Mouse (Mus musculus): ENCODE measurements at regions not wholly inside any gene's neighbourhood (a gene's known extent, or its start where the extent isn't known, plus 50 kb on each side); places are given as distances from the start of the nearest gene placed in this dataset.

DNA sequence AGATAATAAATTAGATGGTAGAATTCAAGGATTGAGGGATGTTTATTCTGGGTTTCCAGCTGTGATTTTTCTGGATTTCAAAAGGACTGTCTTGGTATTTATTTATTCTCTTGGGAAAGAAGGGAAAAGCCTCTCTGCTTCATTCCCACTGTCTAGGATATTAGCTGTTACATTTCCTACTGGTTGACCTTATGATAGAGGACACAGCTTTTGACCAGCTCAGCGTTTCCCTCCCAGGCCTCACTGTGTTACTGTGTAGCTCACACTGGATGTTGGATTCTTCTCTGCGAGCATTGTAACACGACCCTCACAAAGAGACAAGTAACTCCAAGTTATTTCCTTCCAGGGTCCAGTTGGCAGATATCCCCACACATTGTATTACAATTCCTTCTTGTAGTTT lies 97.4 kb upstream of the Itga1 start:
- TF ChIP-seq POLR2AphosphoS5 (IDR thresholded peaks at IDR 0.05; ENCODE audit: insufficient replicate concordance, low read depth, low read length) (no peak), TAL1 (conservative IDR thresholded peaks at IDR 0.05; ENCODE audit: low read depth, low read length) (no peak), GATA2 (IDR thresholded peaks at IDR 0.05; ENCODE audit: borderline replicate concordance, low read depth, low read length) (no peak), GATA1 (IDR thresholded peaks at IDR 0.05; ENCODE audit: borderline replicate concordance, low read length) (no peak), CTCF (IDR thresholded peaks at IDR 0.05; ENCODE audit: low read depth, low read length) (no peak)
- no peak for ATAC-seq (ENCODE audit: extremely low read depth, insufficient number of reproducible peaks, low FRiP score, poor library complexity, severe bottlenecking)
- H3K4me1 ChIP-seq (ENCODE audit: insufficient read depth, low read depth, low read length) = no peaks in the 10 kb centered on the region
- H3K27me3 ChIP-seq (ENCODE audit: insufficient read depth, low read length) = no peaks in the 10 kb centered on the region
- no peaks in the 10 kb centered on the region for H3K9me3 ChIP-seq (replicated peaks)
- H3K36me3 ChIP-seq (replicated peaks) = no peaks in the 10 kb centered on the region
- no peak overlapping the region for H3K4me3 ChIP-seq (ENCODE audit: low read depth, low read length)
- no peak for DNase-seq (ENCODE audit: low spot score)

DNA sequence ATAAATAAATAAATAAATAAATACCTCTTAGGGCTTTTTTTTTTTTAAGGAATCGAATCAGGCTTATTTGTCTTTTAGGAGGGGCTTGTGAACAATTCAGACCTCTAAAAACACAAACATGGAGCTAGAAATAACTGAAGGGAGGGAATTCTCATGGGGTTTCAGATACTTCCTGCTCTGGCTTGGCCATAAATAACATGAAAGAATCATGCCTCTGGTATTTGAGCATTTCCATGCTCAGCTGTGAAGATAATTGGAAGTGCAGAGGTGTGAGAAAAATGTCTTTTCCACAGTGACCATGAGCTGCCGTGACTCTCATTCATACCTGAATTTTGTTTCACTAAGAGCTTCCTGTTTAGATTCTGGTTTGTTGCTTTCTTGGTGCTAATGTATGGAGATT lies 86.3 kb upstream of the Itga1 start:
- no peaks in the 10 kb centered on the region for H3K36me3 ChIP-seq (replicated peaks)
- ATAC-seq (ENCODE audit: extremely low read depth, insufficient number of reproducible peaks, low FRiP score, poor library complexity, severe bottlenecking) (no peak), DNase-seq (ENCODE audit: low spot score) (no peak)
- no peaks in the 10 kb centered on the region for H3K27me3 ChIP-seq (ENCODE audit: insufficient read depth, low read length)
- H3K4me1 ChIP-seq (ENCODE audit: insufficient read depth, low read depth, low read length) = no peaks in the 10 kb centered on the region
- no peak overlapping the region for H3K4me3 ChIP-seq (ENCODE audit: low read depth, low read length)
- H3K9me3 ChIP-seq (replicated peaks) = no peaks in the 10 kb centered on the region
- TF ChIP-seq GATA1 (IDR thresholded peaks at IDR 0.05; ENCODE audit: borderline replicate concordance, low read length) = no peak
- TF ChIP-seq TAL1 (conservative IDR thresholded peaks at IDR 0.05; ENCODE audit: low read depth, low read length) = no peak
- no peak for TF ChIP-seq POLR2AphosphoS5 (IDR thresholded peaks at IDR 0.05; ENCODE audit: insufficient replicate concordance, low read depth, low read length)
- no peak for TF ChIP-seq GATA2 (IDR thresholded peaks at IDR 0.05; ENCODE audit: borderline replicate concordance, low read depth, low read length)
- no peak for TF ChIP-seq CTCF (IDR thresholded peaks at IDR 0.05; ENCODE audit: low read depth, low read length)

DNA sequence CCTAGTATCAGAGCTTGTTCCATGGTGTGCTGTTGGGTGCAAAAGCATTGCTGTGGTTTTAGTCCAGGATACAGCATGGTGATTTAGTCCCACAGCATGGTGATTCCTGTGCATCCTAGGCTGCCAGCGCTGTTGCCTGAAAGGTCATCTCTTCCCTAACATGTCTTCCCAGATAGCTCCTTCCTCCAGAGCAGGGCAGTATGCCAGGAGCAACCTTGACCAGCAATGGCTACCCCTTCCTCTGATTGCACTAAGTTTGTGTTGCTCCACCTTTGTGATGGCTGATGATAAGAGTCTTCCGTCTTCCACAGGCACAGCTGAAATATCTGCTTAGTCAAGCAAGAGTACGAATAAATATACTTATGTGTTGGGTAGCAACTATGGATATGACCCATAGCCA lies 85.6 kb upstream of the Itga1 start:
- Histone ChIP-seq H3K27me3 (ENCODE audit: insufficient read depth, low read length) (no peaks in the 10 kb centered on the region), H3K4me1 (ENCODE audit: insufficient read depth, low read depth, low read length) (no peaks in the 10 kb centered on the region), H3K36me3 (replicated peaks) (no peaks in the 10 kb centered on the region), H3K9me3 (replicated peaks) (no peaks in the 10 kb centered on the region), H3K4me3 (ENCODE audit: low read depth, low read length) (no peak overlapping the region)
- DNase-seq (ENCODE audit: low spot score) = no peak
- no peak for TF ChIP-seq TAL1 (conservative IDR thresholded peaks at IDR 0.05; ENCODE audit: low read depth, low read length)
- no peak for TF ChIP-seq GATA1 (IDR thresholded peaks at IDR 0.05; ENCODE audit: borderline replicate concordance, low read length)
- no peak for TF ChIP-seq POLR2AphosphoS5 (IDR thresholded peaks at IDR 0.05; ENCODE audit: insufficient replicate concordance, low read depth, low read length)
- no peak for TF ChIP-seq CTCF (IDR thresholded peaks at IDR 0.05; ENCODE audit: low read depth, low read length)
- no peak for TF ChIP-seq GATA2 (IDR thresholded peaks at IDR 0.05; ENCODE audit: borderline replicate concordance, low read depth, low read length)
- no peak for ATAC-seq (ENCODE audit: extremely low read depth, insufficient number of reproducible peaks, low FRiP score, poor library complexity, severe bottlenecking)

DNA sequence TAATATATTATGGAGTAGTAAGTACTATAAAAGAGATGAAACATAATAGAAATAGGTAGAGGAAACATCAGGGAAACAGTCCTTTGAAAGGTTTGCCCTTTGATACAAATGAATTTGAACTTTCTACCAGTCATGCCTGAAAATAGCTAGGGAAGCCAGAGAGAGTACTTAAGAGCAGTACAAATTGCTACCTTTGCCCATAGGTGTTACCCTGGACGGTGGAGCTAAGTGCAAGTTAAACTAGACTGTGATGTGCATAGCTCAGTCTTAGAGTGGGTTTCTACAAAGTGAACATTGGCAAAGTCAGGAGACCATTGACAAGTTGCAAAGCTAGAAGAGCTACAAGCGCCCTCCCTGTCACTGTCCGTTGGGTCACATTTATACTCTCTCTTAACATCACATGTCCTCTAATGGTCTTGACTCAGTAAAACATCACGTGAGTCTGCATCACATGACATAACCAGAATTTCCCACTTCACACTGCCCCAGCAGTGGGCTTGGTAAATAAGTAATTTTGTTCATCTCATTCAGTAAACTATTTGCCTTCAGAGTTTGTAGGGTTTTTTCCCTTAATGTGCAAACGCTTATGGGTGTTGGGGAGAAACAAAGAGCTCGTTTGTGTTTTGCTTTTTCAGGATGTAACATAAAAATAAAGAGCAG lies 80.6 kb upstream of the Itga1 start:
- H3K27me3 ChIP-seq (ENCODE audit: insufficient read depth, low read length) = no peaks in the 10 kb centered on the region
- H3K36me3 ChIP-seq (replicated peaks) = no peaks in the 10 kb centered on the region
- no peak for ATAC-seq (ENCODE audit: extremely low read depth, insufficient number of reproducible peaks, low FRiP score, poor library complexity, severe bottlenecking)
- no peak for TF ChIP-seq GATA2 (IDR thresholded peaks at IDR 0.05; ENCODE audit: borderline replicate concordance, low read depth, low read length)
- no peak for TF ChIP-seq TAL1 (conservative IDR thresholded peaks at IDR 0.05; ENCODE audit: low read depth, low read length)
- no peak for TF ChIP-seq GATA1 (IDR thresholded peaks at IDR 0.05; ENCODE audit: borderline replicate concordance, low read length)
- no peak for TF ChIP-seq CTCF (IDR thresholded peaks at IDR 0.05; ENCODE audit: low read depth, low read length)
- TF ChIP-seq POLR2AphosphoS5 (IDR thresholded peaks at IDR 0.05; ENCODE audit: insufficient replicate concordance, low read depth, low read length) = no peak
- H3K4me1 ChIP-seq (ENCODE audit: insufficient read depth, low read depth, low read length) = no peaks in the 10 kb centered on the region
- no peaks in the 10 kb centered on the region for H3K9me3 ChIP-seq (replicated peaks)
- no peak overlapping the region for H3K4me3 ChIP-seq (ENCODE audit: low read depth, low read length)
- DNase-seq (ENCODE audit: low spot score) = no peak

DNA sequence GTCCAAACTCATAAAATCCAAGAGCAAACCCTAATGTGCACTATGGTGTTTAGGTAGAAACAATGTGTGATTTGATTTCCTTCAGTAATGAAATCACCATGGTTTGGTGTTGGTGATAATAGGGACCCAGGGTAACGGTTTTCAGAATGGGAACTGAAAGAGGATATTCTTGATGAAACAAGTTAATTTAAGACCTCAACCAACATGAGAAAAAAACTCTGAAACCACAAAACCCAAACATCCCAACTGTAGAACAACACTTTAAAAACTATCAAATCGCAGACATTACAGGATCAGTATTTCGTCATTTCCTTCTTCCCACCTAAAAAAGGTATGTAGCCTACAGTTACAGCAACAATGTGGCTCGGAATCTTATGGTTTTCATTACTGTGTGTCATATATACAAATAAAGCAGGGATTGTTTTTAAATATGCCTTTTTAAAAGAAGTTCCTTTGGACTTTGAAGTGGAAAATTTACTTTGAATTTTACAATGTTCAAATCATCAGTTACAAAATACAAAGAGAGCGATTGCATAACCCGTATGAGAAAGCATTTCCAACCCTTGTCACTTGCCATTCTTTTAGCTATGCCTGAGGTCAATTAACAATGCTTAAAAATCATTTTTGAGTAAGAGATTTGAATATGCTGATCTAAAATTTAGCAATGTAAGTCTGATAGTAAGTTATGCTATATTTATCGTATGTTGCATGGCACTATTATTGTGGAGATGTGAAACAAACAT lies 76.6 kb upstream of the Itga1 start:
- TF ChIP-seq TAL1 (conservative IDR thresholded peaks at IDR 0.05; ENCODE audit: low read depth, low read length) (no peak), GATA2 (IDR thresholded peaks at IDR 0.05; ENCODE audit: borderline replicate concordance, low read depth, low read length) (no peak), GATA1 (IDR thresholded peaks at IDR 0.05; ENCODE audit: borderline replicate concordance, low read length) (no peak)
- ATAC-seq (ENCODE audit: extremely low read depth, insufficient number of reproducible peaks, low FRiP score, poor library complexity, severe bottlenecking) (no peak), DNase-seq (ENCODE audit: low spot score) (no peak)
- H3K4me3 ChIP-seq (ENCODE audit: low read depth, low read length) = no peak overlapping the region
- no peaks in the 10 kb centered on the region for H3K4me1 ChIP-seq (ENCODE audit: insufficient read depth, low read depth, low read length)
- H3K36me3 ChIP-seq (replicated peaks) = no peaks in the 10 kb centered on the region
- H3K9me3 ChIP-seq (replicated peaks) = no peaks in the 10 kb centered on the region
- no peaks in the 10 kb centered on the region for H3K27me3 ChIP-seq (ENCODE audit: insufficient read depth, low read length)

DNA sequence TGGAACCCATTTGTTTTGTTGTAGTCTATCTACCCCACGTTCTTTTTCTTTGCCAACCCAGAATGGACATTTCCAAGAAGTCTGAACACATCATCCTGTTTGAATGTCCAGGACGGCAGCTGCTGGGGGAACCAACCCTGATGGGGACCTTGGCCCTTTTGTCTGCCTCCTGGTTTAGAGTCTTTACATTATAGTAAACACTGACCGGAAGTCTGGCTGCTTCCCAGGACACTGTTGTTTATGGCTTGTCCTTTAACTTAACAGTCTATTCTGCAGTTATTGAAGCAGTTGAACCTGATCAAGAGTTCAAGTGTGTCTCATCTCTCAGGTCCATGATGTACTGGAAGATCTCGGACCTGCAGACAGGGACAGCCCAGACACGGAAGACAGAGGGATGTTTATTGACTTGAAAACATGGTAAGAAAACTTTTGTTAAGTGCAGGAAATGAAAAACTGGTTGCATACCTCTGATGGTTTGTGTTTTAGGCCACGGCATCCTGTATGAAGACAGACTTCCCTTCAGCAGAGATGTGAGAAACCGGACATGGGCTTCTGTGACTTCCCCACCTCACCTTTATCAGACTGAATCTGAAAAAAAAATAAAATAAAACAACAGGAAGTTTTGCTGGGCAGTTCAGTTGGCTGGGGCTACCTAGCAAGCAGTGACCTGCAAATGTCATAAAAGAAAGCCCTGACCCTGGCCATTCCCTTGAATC lies 69.7 kb upstream of the Itga1 start:
- no peaks in the 10 kb centered on the region for H3K4me1 ChIP-seq (ENCODE audit: insufficient read depth, low read depth, low read length)
- H3K36me3 ChIP-seq (replicated peaks) = no peaks in the 10 kb centered on the region
- H3K9me3 ChIP-seq (replicated peaks) = no peaks in the 10 kb centered on the region
- ATAC-seq (ENCODE audit: extremely low read depth, insufficient number of reproducible peaks, low FRiP score, poor library complexity, severe bottlenecking) = no peak
- no peaks in the 10 kb centered on the region for H3K27me3 ChIP-seq (ENCODE audit: insufficient read depth, low read length)
- TF ChIP-seq TAL1 (conservative IDR thresholded peaks at IDR 0.05; ENCODE audit: low read depth, low read length) = no peak
- no peak for TF ChIP-seq GATA2 (IDR thresholded peaks at IDR 0.05; ENCODE audit: borderline replicate concordance, low read depth, low read length)
- TF ChIP-seq POLR2AphosphoS5 (IDR thresholded peaks at IDR 0.05; ENCODE audit: insufficient replicate concordance, low read depth, low read length) = no peak
- no peak for TF ChIP-seq CTCF (IDR thresholded peaks at IDR 0.05; ENCODE audit: low read depth, low read length)
- no peak for TF ChIP-seq GATA1 (IDR thresholded peaks at IDR 0.05; ENCODE audit: borderline replicate concordance, low read length)
- no peak overlapping the region for H3K4me3 ChIP-seq (ENCODE audit: low read depth, low read length)
- no peak for DNase-seq (ENCODE audit: low spot score)

Measured in G1E (cell line).